ENCODE assay signal across 8 mouse cellular contexts in the genomic region with DNA sequence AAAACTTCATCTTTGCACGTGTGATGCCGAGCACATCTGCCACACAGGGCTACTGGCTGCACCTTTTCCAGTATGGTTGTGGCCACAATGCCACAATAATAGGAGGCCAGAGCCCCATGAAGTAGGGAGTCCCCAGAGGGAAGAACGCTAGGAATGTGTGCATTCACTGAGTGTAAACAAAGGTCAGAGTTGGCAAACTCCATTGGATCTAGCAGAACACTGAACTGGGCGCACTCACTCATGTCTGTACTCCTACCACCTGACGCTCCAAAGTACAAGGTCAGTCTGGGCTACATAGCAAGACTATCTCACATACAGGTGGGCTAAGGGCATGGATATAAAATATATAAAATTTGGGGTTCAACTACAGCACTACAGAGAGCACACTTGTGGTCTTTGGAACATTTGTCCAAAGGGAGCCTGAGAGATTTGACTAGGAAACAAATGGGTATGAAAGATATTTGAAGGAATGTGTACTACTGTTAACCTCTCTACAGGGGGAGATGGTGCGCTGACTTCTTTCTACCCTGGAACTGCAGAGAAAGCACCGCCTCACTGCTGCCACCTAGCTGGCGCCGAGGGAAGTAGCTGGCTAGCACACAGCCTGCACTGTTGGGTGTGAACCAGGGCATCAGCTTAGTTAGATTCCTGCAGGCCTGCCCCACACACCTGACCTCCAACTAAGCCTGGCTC. TPM values are rescaled to one million over a fixed set of nuclear protein-coding genes. Genes with fewer than 3 reads are reported as not detected.
DNase-seq lines count a peak whose midpoint lies in the region; ATAC-seq and TF ChIP-seq lines count a peak whose summit lies in the region.

No protein-coding gene starts in this region.

- TF ChIP-seq CTCF in embryonic fibroblast, embryonic 13.5 days (IDR thresholded peaks at IDR 0.05; ENCODE audit: borderline replicate concordance, insufficient read depth, low read length) = peak; percentile 94
- TF ChIP-seq CTCF in heart, postnatal 0 days (IDR thresholded peaks at IDR 0.05; ENCODE audit: low read depth) = peak; percentile 95

- H3K36me3 ChIP-seq in heart, postnatal 0 days (replicated peaks; ENCODE audit: control insufficient read depth, insufficient read depth, low read length) = peaks cover 42% of the 10 kb centered on the region

- no peak overlapping the region for H3K27ac ChIP-seq in embryonic fibroblast, embryonic 13.5 days (ENCODE audit: insufficient read depth, low read length)
- no peak overlapping the region for H3K27ac ChIP-seq in heart, postnatal 0 days (ENCODE audit: low read depth)

- DNase-seq in ES-CJ7 (ENCODE audit: low read depth, low spot score) = peak; percentile 93
- DNase-seq in adrenal gland, postnatal 4 days (ENCODE audit: low spot score in 2 of 2) = peak; percentile 38 to 67
- DNase-seq in heart, postnatal 0 days (ENCODE audit: low spot score) = peak; percentile 73
- DNase-seq in layer of hippocampus, adult 9-11 months = peak; percentile 49
- peak; percentile 77 for DNase-seq in lung, postnatal 25 days (ENCODE audit: low spot score)
- DNase-seq in right cerebral cortex, postnatal 4 days = peak; percentile 78
- peak; percentile 64 to 78 for DNase-seq in urinary bladder, postnatal 4 days (ENCODE audit: low spot score in 2 of 2)

- 59% methylated on average over 9 of the region's 9 CpGs for WGBS in heart, postnatal 0 days

- TF ChIP-seq POLR2A in embryonic fibroblast, embryonic 13.5 days (IDR thresholded peaks at IDR 0.05; ENCODE audit: low read depth, low read length) = no peak

- no peaks in the 10 kb centered on the region for H3K4me1 ChIP-seq in embryonic fibroblast, embryonic 13.5 days (ENCODE audit: control insufficient read depth, insufficient read depth, low read length)
- peaks cover 10% of the 10 kb centered on the region for H3K4me1 ChIP-seq in heart, postnatal 0 days (ENCODE audit: control insufficient read depth, insufficient read depth)

- ATAC-seq in heart, postnatal 0 days (ENCODE audit: insufficient read depth, low read depth) = peak; percentile 73

- no peaks in the 10 kb centered on the region for H3K27me3 ChIP-seq in heart, postnatal 0 days (ENCODE audit: control insufficient read depth, insufficient read depth, low read length)

- no peak overlapping the region for H3K9ac ChIP-seq in heart, postnatal 0 days (replicated peaks; ENCODE audit: low read depth, low read length)

- H3K4me3 ChIP-seq in embryonic fibroblast, embryonic 13.5 days (ENCODE audit: insufficient read depth, low read length) = no peak overlapping the region
- no peak overlapping the region for H3K4me3 ChIP-seq in heart, postnatal 0 days (ENCODE audit: low read depth, low read length)

- TF ChIP-seq EP300 in heart, postnatal 0 days (IDR thresholded peaks at IDR 0.05; ENCODE audit: low read depth) = no peak

- no peak overlapping the region for H3K4me2 ChIP-seq in heart, postnatal 0 days (ENCODE audit: low read depth, low read length)

- no peaks in the 10 kb centered on the region for H3K9me3 ChIP-seq in heart, postnatal 0 days (replicated peaks; ENCODE audit: control insufficient read depth, low read length)

RNA-seq across cellular contexts. Expression of a gene that starts 9.1 kb away (rescaled TPM):
- 1 to 10 TPM; 5.4 to 6.6 TPM for total RNA-seq in adrenal gland, postnatal 4 days (2021)
- 0.74 TPM in 1 of 2 replicates, not detected in the other for polyA plus RNA-seq in embryonic fibroblast, embryonic 13.5 days (2011; ENCODE audit: insufficient read length, low read depth, missing spikeins)
- not detected in 2 replicates for total RNA-seq in heart, postnatal 0 days (2014; rRNA removed; ENCODE audit: low replicate concordance)
- 3.3 and 3.4 TPM in 2 replicates for polyA plus RNA-seq in heart, postnatal 0 days (2015; fragmentation: Nextera tagmentation; extraction: Ambion mirVana)

RNA-seq across cellular contexts. Expression of a gene that starts 31.5 kb away (rescaled TPM):
- 10 to 100 TPM; 34.5 to 35.7 TPM for total RNA-seq in adrenal gland, postnatal 4 days (2021)
- 18.4 and 21.4 TPM in 2 replicates for polyA plus RNA-seq in embryonic fibroblast, embryonic 13.5 days (2011; ENCODE audit: insufficient read length, low read depth, missing spikeins)
- total RNA-seq in heart, postnatal 0 days (2014; rRNA removed; ENCODE audit: low replicate concordance) = 38.2 and 46.9 TPM in 2 replicates
- polyA plus RNA-seq in heart, postnatal 0 days (2015; fragmentation: Nextera tagmentation; extraction: Ambion mirVana) = 43.0 and 43.3 TPM in 2 replicates
